Mouse (Mus musculus) left cerebral cortex, adult 2 months (tissue): ENCODE measurements around the gene Zmym6. TPM values are rescaled to one million over a fixed set of nuclear protein-coding genes. Genes with fewer than 3 reads are reported as not detected.

Experiments
- DNase-seq, 2 experiments: peaks; one replicate each; pipeline ENCODE4 v3.0.0; 2021 to 2022; ENCODE audit warnings: low spot score in 2 of 2, mixed read lengths in 1 of 2; ENCODE audit errors: extremely low spot score in 1 of 2
- H3K27ac ChIP-seq: fragments of 200-600 bp; 2 replicates; pipeline ENCODE4 v1.8.1; 2022
- H3K4me3 ChIP-seq: fragments of 200-600 bp; 2 replicates; pipeline ENCODE4 v1.8.1; 2022
- CTCF ChIP-seq: fragments of 200-600 bp; IDR thresholded peaks from 2 replicates; pipeline ENCODE4 v1.8.1; 2022; ENCODE audit warnings: antibody characterized with exemption, mild to moderate bottlenecking, moderate library complexity
- intact Hi-C: fragments of 180-260 bp; cut with DNase I; formaldehyde crosslinking; loops from one replicate; pipeline ENCODE4 v1.15.1; 2025
- long read RNA-seq, 2 experiments: library from polyadenylated mRNA; stranded (forward); transcript quantifications; one replicate each; pipeline ENCODE4 v2.0.0; 2021; ENCODE audit warnings: borderline mapping rate in 2 of 2
- total RNA-seq, 2 experiments: library from RNA; stranded (reverse); gene quantifications; 2 replicates each; pipeline ENCODE4 v1.2.3; 2021

Zmym6 gene
- 10 to 100 TPM; 31.8 to 35.8 TPM for total RNA-seq
- long read RNA-seq, experiment 1, full-length matches to known transcripts, result 3 of 44 reads
- long read RNA-seq, experiment 1, partial matches to known transcripts, result 27 of 44 reads
- long read RNA-seq, experiment 1, other reads (novel, unspliced or antisense), result 14 of 44 reads
- long read RNA-seq, experiment 2, full-length matches to known transcripts, result 4 of 26 reads
- long read RNA-seq, experiment 2, partial matches to known transcripts, result 10 of 26 reads
- long read RNA-seq, experiment 2, other reads (novel, unspliced or antisense), result 12 of 26 reads

- peak within 1 kb of the TSS; percentile 52 for H3K4me3 ChIP-seq
- DNase-seq, result peak; percentile 93 to 94
- intact Hi-C loops, result loop anchor here (2.0 to 5.0 kb wide), 2 partner anchors 92 to 1020 kb away; partner anchors contain the start of genes Dlgap3 and Oscp1
- TF ChIP-seq CTCF, result no peak; the same call in 1 of the 2 replicates
- peak within 1 kb of the TSS; percentile 92 for H3K27ac ChIP-seq
Measured at GRCm38 (mm10) chr4:127076875-127077548, at the start of gene Zmym6. TSS of gene Zmym6 (plus strand) at chr4:127077383.

- no peak overlapping the region for H3K27ac ChIP-seq
- intact Hi-C loops, result no loop called here
- DNase-seq, result no peak
- TF ChIP-seq CTCF, result no peak
- no peak overlapping the region for H3K4me3 ChIP-seq
Measured at GRCm38 (mm10) chr4:127037158-127037557, 40.0 kb upstream of the Zmym6 start.

- no peak for TF ChIP-seq CTCF
- no peak for DNase-seq
- intact Hi-C loops, result no loop called here
- no peak overlapping the region for H3K27ac ChIP-seq
- H3K4me3 ChIP-seq, result no peak overlapping the region
Measured at GRCm38 (mm10) chr4:127037908-127038827, 39.0 kb upstream of the Zmym6 start.

- no peak overlapping the region for H3K4me3 ChIP-seq
- no peak for TF ChIP-seq CTCF
- no peak overlapping the region for H3K27ac ChIP-seq
- no peak for DNase-seq
- intact Hi-C loops, result no loop called here
Measured at GRCm38 (mm10) chr4:127038828-127039349, 38.3 kb upstream of the Zmym6 start.

- no peak for DNase-seq
- no peak overlapping the region for H3K27ac ChIP-seq
- intact Hi-C loops, result loop anchor here (5.0 kb wide), 1 partner anchor 207 kb away; no protein-coding TSS in a partner anchor
- TF ChIP-seq CTCF, result peak; percentile 23
- H3K4me3 ChIP-seq, result no peak overlapping the region
Measured at GRCm38 (mm10) chr4:127039871-127040483, 37.2 kb upstream of the Zmym6 start.

- Histone ChIP-seq H3K27ac (no peak overlapping the region), H3K4me3 (no peak overlapping the region)
- intact Hi-C loops, result loop anchor here (5.0 kb wide), 1 partner anchor 204 kb away; no protein-coding TSS in a partner anchor
- no peak for DNase-seq
- TF ChIP-seq CTCF, result no peak
Measured at GRCm38 (mm10) chr4:127043540-127043939, 33.6 kb upstream of the Zmym6 start.

- intact Hi-C loops, result loop anchor here (5.0 kb wide), 1 partner anchor 266 kb away; no protein-coding TSS in a partner anchor
- H3K4me3 ChIP-seq, result no peak overlapping the region
- no peak overlapping the region for H3K27ac ChIP-seq
- DNase-seq, result no peak
- no peak for TF ChIP-seq CTCF
Measured at GRCm38 (mm10) chr4:127051121-127051520, 26.1 kb upstream of the Zmym6 start.

- no peak for DNase-seq
- Histone ChIP-seq H3K27ac (no peak overlapping the region), H3K4me3 (no peak overlapping the region)
- intact Hi-C loops, result loop anchor here (5.0 kb wide), 1 partner anchor 264 kb away; no protein-coding TSS in a partner anchor
- no peak for TF ChIP-seq CTCF
Measured at GRCm38 (mm10) chr4:127053071-127053470, 24.1 kb upstream of the Zmym6 start.

GRCm38 (mm10) chr4:127054522-127055198 lies 22.5 kb upstream of the Zmym6 start:
- TF ChIP-seq CTCF, result peak; percentile 53
- no peak overlapping the region for H3K27ac ChIP-seq
- DNase-seq, result no peak
- no peak overlapping the region for H3K4me3 ChIP-seq
- intact Hi-C loops, result loop anchor here (5.0 kb wide), 1 partner anchor 263 kb away; no protein-coding TSS in a partner anchor

- peak within 1 kb of the TSS; percentile 74 for H3K27ac ChIP-seq
- peak within 1 kb of the TSS; percentile 73 for H3K4me3 ChIP-seq
- intact Hi-C loops, result no loop called here
- DNase-seq, result peak; percentile 88 to 93
- TF ChIP-seq CTCF, result no peak
Measured at GRCm38 (mm10) chr4:127060585-127061290, 16.4 kb upstream of the Zmym6 start, which contains the start of gene Zmym1. TSS of gene Zmym1 (minus strand) at chr4:127061152.
